Mouse (Mus musculus): ENCODE results near the gene Neurl3. TPM values are rescaled to one million over a fixed set of nuclear protein-coding genes. Genes with fewer than 3 reads are reported as not detected.

Gene Neurl3
- total RNA-seq (2021) = under 1 TPM; 0.26 to 0.61 TPM
- long read RNA-seq, experiment 1, partial matches to known transcripts = 0 of 1 reads
- long read RNA-seq, experiment 1, other reads (novel, unspliced or antisense) = 0 of 1 reads
- long read RNA-seq, experiment 2, partial matches to known transcripts = 0 of 1 reads
- long read RNA-seq, experiment 2, other reads (novel, unspliced or antisense) = 0 of 1 reads

GRCm38 (mm10) chr1:36274455-36274854 is at the start of gene Neurl3:
Gene Neurl3, minus strand, starts transcription at chr1:36274679.
- intact Hi-C loops (cut with DNase I) = no loop called here
- DNase-seq (ENCODE audit: low spot score in 2 of 2) = no peak

DNA sequence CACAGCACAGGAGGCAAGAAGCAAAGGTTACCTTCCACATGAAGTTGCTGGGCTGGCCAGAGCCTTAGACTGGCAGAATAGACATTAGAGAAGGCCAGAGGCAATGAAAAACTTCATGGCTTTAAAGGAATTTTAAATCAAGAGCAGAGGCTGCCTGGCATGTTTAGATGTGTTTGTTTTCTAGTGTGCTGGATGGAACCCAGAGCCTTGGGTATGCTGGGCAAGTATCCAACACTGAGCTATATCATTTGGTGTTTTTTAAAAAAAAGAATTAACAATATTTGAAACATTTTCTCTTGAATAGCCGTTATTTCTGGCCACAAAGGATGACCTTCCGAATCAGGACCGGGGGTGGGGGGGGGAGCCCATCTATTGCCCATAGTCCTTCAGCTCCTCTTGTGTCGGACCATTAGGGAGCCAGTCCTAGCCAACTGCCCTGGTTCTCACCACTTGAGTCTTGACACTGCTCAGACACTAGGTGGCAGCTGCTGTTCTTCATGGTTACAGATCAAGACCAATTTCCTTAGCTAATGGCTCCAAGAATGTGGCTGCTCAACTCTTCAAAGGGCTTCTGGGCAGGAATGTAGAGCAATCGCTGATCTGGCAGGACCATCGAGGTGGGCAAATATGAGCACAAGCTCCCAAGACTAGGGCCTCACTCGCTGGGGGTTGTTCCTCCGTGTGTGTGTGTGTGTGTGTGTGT is 49.4 kb upstream of the Neurl3 start:
- peak; percentile 63 to 69 for DNase-seq (ENCODE audit: low spot score in 2 of 2)
- intact Hi-C loops (cut with DNase I) = loop anchor here (5.0 kb wide), 1 partner anchor 178 kb away; no protein-coding TSS in a partner anchor

DNA sequence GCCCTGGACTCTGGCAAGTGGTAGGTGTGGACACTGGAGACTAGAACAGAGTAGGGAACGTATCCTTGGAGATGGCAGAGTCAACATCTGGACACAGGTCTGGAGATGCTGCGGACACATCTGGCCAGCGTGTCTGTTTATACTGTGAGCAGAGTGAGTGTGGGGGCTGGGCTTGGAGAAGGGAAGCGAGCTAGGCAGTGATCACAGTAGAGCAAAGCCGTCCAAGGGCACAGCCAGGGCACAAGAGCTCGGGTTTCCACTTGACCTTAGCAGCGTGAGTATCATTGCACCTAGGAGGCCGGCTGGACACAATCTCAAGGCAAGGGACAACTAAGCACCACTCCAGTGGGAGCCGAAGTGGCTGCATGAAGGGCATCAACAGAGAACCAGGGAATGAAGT is 48.6 kb upstream of the Neurl3 start:
- DNase-seq (ENCODE audit: low spot score in 2 of 2) = no peak
- intact Hi-C loops (cut with DNase I) = loop anchor here (5.0 kb wide), 1 partner anchor 179 kb away; no protein-coding TSS in a partner anchor

GRCm38 (mm10) chr1:36321829-36322573 is 47.5 kb upstream of the Neurl3 start:
- no peak for DNase-seq (ENCODE audit: low spot score in 2 of 2)
- intact Hi-C loops (cut with DNase I) = loop anchor here (5.0 kb wide), 1 partner anchor 180 kb away; no protein-coding TSS in a partner anchor

- intact Hi-C loops (cut with DNase I) = loop anchor here (5.0 kb wide), 1 partner anchor 181 kb away; no protein-coding TSS in a partner anchor
Measured at GRCm38 (mm10) chr1:36321164-36321563, 46.7 kb upstream of the Neurl3 start.

DNA sequence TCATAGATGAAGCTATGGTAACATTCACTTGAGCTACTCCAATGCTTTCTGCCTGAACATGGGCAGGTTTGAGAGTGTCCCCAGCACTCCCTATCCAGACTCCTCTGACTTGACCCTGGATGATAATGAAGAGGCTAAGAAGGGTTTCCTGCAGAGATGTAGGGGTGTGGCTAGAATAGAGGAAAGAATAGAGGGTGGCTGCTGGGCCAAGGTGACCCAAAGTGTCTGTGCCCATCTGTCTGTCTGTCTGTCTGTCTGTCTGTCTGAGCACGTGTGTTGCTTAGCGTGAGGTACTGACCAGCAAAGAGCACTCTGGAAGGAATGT is 41.3 kb upstream of the Neurl3 start:
- intact Hi-C loops (cut with DNase I) = no loop called here
- no peak for DNase-seq (ENCODE audit: low spot score in 2 of 2)

More at GRCm38 (mm10) chr1:36321164-36321563, 46.7 kb upstream of the Neurl3 start:
- no peak for DNase-seq (ENCODE audit: low spot score in 2 of 2)

- DNase-seq (ENCODE audit: low spot score in 2 of 2) = no peak
- intact Hi-C loops (cut with DNase I) = no loop called here
Measured at GRCm38 (mm10) chr1:36314959-36315775, 40.7 kb upstream of the Neurl3 start.

GRCm38 (mm10) chr1:36309498-36309901 is 35.0 kb upstream of the Neurl3 start:
- peak; percentile 51 to 78 for DNase-seq (ENCODE audit: low spot score in 2 of 2)

DNA sequence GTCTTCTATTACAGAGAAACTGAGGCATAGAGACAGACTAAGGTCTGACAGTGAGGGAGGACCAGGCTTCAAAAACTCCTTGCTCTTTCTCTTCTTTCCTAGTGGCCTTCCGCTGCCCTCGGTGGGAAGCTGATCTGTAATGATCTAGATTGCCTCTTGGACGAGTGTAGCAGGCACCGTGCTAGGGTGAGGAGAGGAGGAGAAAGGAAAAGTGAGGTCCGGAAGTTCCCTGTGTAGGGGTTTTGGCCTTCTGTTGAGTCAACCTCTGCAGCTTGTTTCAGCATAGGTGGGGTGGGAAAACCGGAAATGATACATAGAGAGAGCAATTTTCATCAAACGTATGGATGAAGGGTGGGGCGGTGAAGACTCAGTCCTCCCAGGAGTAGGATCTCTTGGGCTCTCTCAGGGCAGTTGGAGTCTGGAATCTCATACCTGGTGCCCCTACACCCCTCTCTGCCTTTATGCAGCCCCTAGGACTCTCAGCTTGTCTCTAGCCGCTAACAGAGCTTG is 34.5 kb upstream of the Neurl3 start:
- DNase-seq (ENCODE audit: low spot score in 2 of 2) = no peak
- intact Hi-C loops (cut with DNase I) = no loop called here

More at GRCm38 (mm10) chr1:36309498-36309901, 35.0 kb upstream of the Neurl3 start:
- intact Hi-C loops (cut with DNase I) = no loop called here

DNA sequence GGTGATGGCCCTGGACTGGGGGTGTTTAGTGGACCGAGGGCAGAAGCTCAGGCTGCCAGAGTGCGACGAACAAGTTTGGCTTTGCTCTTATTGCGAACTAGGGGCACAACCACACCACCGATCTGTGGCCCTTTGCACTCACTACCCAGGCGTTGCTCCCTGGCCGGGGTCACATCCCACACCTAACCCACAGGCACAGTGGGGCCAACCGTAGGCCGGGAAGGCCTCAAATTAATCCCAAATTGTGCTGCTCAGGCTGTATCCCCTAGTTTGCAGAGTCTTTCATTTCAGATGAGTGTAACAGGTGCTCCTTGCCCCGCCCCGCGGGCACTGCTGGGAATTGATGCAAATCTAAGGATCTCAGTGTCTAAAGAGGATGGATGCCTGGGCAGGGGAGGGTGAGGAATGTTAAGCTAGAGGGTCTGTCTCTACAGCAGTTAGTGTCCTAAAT is 34.0 kb upstream of the Neurl3 start:
- no peak for DNase-seq (ENCODE audit: low spot score in 2 of 2)
- intact Hi-C loops (cut with DNase I) = no loop called here

GRCm38 (mm10) chr1:36307495-36308280 is 33.2 kb upstream of the Neurl3 start, which contains the start of gene Arid5a:
Gene Arid5a, plus strand, starts transcription at chr1:36307733.
- peak; percentile 88 to 92 for DNase-seq (ENCODE audit: low spot score in 2 of 2)
- intact Hi-C loops (cut with DNase I) = no loop called here

GRCm38 (mm10) chr1:36307121-36307494 is 32.6 kb upstream of the Neurl3 start:
- intact Hi-C loops (cut with DNase I) = no loop called here
- DNase-seq (ENCODE audit: low spot score in 2 of 2) = no peak

DNA sequence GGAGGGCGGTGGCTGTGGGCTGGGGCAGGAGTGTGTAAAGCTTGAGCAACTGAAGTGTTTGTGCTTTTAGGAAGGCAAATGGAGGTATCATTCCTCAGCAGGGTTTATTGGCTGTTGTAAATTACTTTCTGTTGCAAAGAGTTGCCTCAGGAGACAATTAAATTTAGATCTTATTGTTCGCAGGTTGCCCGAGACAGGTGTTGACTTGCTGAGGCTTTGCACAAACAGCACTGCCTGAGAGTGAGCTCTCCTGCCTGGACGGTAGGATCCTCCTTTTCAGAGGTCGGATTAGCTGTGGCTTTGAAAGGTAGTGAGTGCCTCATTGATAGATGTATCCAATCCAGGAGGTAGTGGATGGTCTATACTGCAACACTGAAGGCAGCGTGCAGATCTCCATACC is 31.6 kb upstream of the Neurl3 start:
- intact Hi-C loops (cut with DNase I) = no loop called here
- no peak for DNase-seq (ENCODE audit: low spot score in 2 of 2)

GRCm38 (mm10) chr1:36304764-36305163 is 30.3 kb upstream of the Neurl3 start:
- intact Hi-C loops (cut with DNase I) = no loop called here
- DNase-seq (ENCODE audit: low spot score in 2 of 2) = no peak

DNA sequence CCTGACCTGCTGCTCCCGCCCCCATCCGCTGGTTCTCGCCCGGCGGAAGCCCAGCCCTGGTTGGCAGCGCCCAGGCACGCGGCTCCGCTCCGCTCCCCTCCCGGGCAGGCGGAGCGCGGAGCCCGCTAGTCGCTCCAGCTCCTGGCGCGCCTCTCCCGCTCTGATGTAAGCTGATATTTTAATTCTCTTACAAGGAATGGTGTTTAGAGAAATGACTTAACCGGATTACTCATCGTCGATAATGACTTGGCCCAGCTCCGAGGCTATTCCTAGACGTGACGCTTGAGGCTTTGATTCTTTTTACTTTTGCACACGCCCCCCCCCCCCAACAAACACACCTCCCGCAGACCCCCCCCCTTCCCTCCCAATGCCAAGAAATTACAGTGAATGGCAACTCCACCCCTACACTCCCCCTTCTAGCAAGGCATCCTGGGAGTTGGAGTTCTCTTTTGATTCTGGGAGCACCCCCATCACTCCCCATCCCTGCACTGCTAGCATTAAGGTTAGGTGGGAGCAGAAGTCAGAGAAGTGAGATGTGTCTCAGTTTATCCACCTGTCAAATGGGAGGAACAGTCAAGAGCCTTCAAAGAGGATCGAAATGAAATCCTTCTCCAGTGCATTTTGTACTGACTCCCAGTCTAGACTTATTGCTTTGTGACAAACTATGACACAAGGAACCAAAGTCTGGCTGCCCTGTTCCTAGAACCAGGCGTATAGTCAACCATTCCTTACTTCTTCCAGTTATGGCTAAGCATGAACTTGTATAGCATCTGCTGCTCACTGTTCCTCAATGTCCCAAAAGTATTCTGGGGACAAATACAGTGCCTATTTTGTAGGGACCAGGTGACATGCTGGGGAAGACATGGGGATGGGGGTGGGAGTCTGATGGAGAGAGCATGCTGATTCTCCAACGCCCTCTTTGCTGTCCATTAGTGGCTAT is 29.2 kb upstream of the Neurl3 start:
- intact Hi-C loops (cut with DNase I) = no loop called here
- DNase-seq (ENCODE audit: low spot score in 2 of 2) = peak; percentile 81 to 96

- no peak for DNase-seq (ENCODE audit: low spot score in 2 of 2)
- intact Hi-C loops (cut with DNase I) = no loop called here
Measured at GRCm38 (mm10) chr1:36302957-36303356, 28.5 kb upstream of the Neurl3 start.

- DNase-seq (ENCODE audit: low spot score in 2 of 2) = no peak
- intact Hi-C loops (cut with DNase I) = no loop called here
Measured at GRCm38 (mm10) chr1:36302273-36302672, 27.8 kb upstream of the Neurl3 start.
